16 mouse cellular contexts compared by ENCODE assay signal in the genomic region with DNA sequence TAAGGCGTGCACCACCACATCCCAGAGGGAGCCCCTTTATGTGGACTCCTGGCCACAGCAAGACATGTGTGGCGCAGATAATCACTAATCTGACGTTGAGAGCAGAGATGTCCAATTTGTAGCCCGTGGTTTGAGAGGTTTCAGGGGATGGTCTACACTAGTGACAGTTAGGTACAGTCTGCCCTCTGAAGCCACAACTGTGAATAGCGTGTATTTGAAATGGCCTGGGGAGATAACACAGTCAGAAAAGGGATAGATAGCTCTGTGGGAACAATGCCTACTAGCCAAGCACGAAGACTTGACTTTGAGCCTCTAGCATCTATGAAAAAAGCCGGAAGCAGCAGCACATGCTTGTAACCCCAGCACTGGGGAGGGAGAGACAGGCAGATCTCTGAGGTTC. TPM values are rescaled to one million over a fixed set of nuclear protein-coding genes. Genes with fewer than 3 reads are reported as not detected.
"Had no signal": no experiment of that assay in that cellular context is flagged by ENCODE, and none has a peak within 500 bp of the region (broad histone marks: within the 10 kb centered on the region; RNA-seq: fewer than 3 reads in every experiment).

No protein-coding gene starts in this region.

- DNase-seq: kidney, adult 11 months; kidney, postnatal 10 days; kidney, postnatal 4 days; lung, adult 18-20 months; lung, postnatal 4 days; right cerebral cortex, postnatal 14 days; thymus, postnatal 4 days had no signal

- H3K27me3 ChIP-seq: limb, embryonic 13.5 days; midbrain, embryonic 13.5 days; stomach, embryonic 15.5 days had no signal

- H3K9ac ChIP-seq: limb, embryonic 13.5 days; midbrain, embryonic 13.5 days; stomach, embryonic 15.5 days had no signal

- H3K27ac ChIP-seq: layer of hippocampus, adult 2 months; limb, embryonic 13.5 days; midbrain, embryonic 13.5 days; stomach, embryonic 15.5 days had no signal

- H3K4me2 ChIP-seq: limb, embryonic 13.5 days; midbrain, embryonic 13.5 days; stomach, embryonic 15.5 days had no signal

- H3K4me3 ChIP-seq: layer of hippocampus, adult 2 months; limb, embryonic 13.5 days; midbrain, embryonic 13.5 days; stomach, embryonic 15.5 days had no signal

- ATAC-seq: midbrain, embryonic 13.5 days had no signal

- H3K36me3 ChIP-seq: limb, embryonic 13.5 days; midbrain, embryonic 13.5 days; stomach, embryonic 15.5 days had no signal

- H3K4me1 ChIP-seq: limb, embryonic 13.5 days; stomach, embryonic 15.5 days had no signal

- H3K9me3 ChIP-seq: limb, embryonic 13.5 days; midbrain, embryonic 13.5 days; stomach, embryonic 15.5 days had no signal

RNA-seq across cellular contexts. Expression of gene Zfp831, which starts 18.9 kb away (rescaled TPM):
- total RNA-seq: midbrain, postnatal 0 days had no signal
- polyA plus RNA-seq: intestine, embryonic 14.5 days; kidney, embryonic 14.5 days; lung, embryonic 16.5 days; midbrain, postnatal 0 days; neural tube, embryonic 14.5 days had no signal
